Mouse (Mus musculus) stomach, embryonic 16.5 days (tissue): ENCODE data around the gene Zc3hav1l. TPM values are rescaled to one million over a fixed set of nuclear protein-coding genes. Genes with fewer than 3 reads are reported as not detected.

Experiments
- ATAC-seq: fragments of 200-750 bp; cut with Nextera tagmentation; 2 replicates; pipeline ENCODE4 v1.8.0; 2017; ENCODE audit warnings: moderate number of reproducible peaks, moderate TSS enrichment; ENCODE audit not compliant: insufficient read depth, low FRiP score
- H3K27ac ChIP-seq: fragments of 300-500 bp; sonication (generic); 2 replicates; pipeline ENCODE4 v1.5.1; 2014; ENCODE audit warnings: low read length
- H3K27me3 ChIP-seq: fragments of 300-500 bp; sonication (generic); 2 replicates; pipeline ENCODE4 v1.6.1; 2014; ENCODE audit warnings: low read length, control low read depth, mixed read lengths; ENCODE audit not compliant: control insufficient read depth, insufficient read depth
- H3K36me3 ChIP-seq: fragments of 300-500 bp; sonication (generic); 2 replicates; pipeline ENCODE4 v1.6.1; 2014; ENCODE audit warnings: low read length; ENCODE audit not compliant: control insufficient read depth, insufficient read depth
- H3K4me1 ChIP-seq: fragments of 300-500 bp; sonication (generic); 2 replicates; pipeline ENCODE4 v1.6.1; 2014; ENCODE audit warnings: low read length, control low read depth, mixed read lengths; ENCODE audit not compliant: control insufficient read depth, insufficient read depth
- H3K4me2 ChIP-seq: fragments of 300-500 bp; sonication (generic); 2 replicates; pipeline ENCODE4 v1.6.1; 2014; ENCODE audit warnings: low read depth, low read length, mixed read lengths
- H3K4me3 ChIP-seq: fragments of 300-500 bp; sonication (generic); replicated peaks from 2 replicates; pipeline ENCODE4 v1.5.1; 2014; ENCODE audit warnings: mild to moderate bottlenecking, low read length
- H3K9ac ChIP-seq: fragments of 300-500 bp; sonication (generic); 2 replicates; pipeline ENCODE4 v1.6.1; 2014; ENCODE audit warnings: low read length
- H3K9me3 ChIP-seq: fragments of 300-500 bp; sonication (generic); replicated peaks from 2 replicates; pipeline ENCODE4 v1.6.1; 2016; ENCODE audit warnings: low read length, control low read depth; ENCODE audit not compliant: control insufficient read depth
- WGBS: fragments of 180-500 bp; shearing (Covaris S2); extraction: QIAGEN DNeasy Blood & Tissue Kit; methylation state at CpG from one replicate; pipeline ENCODE4 v1.1.7; 2014; 5-methylcytosine and 5-hydroxymethylcytosine counted together
- polyA plus RNA-seq: library from polyadenylated mRNA; unstranded; fragments of >200 nt; fragmentation: Nextera tagmentation; extraction: Ambion mirVana; gene quantifications from 2 replicates; pipeline ENCODE4 v1.2.1, GENCODE M21; 2015

Gene Zc3hav1l
- 6.9 and 7.0 TPM in 2 replicates for polyA plus RNA-seq

DNA sequence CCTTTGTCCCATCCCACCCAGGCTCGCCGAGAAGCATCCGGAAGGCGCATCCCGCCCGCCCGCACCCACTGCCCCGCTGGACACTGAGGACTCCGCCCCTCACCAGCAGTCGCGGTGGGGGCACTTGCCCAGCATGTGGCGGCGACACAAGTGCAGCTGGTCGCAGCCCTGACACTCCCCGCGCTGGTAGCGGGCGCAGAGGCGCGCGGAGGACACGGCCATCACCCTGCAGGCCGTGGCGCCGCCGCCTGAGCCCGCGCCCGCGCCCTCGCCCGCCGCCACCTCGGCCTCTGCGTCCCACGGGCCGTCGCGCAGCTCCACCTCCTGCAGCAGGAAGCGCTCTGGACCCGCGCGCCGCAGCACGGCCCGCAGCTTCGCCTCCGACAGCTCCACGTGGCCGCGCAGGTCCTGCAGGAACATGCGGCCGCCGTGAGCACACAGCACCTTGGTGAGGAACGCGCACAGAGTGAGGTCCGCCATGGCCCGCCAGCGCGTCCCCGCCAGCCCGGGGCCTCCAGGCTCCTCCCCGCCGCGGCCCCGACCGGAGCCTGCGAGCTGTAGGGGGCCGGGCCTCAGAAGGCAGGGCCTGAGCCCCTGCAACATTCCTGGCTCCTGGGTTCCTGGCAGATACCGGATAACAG is at the start of gene Zc3hav1l:
Gene Zc3hav1l, minus strand, starts transcription at position 499 of the 641 bp plus-strand sequence.
- Histone ChIP-seq H3K9me3 (no peaks in the 10 kb centered on the region), H3K36me3 (peaks cover 18% of the 10 kb centered on the region; the same call in 1 of the 2 replicates), H3K27me3 (no peaks in the 10 kb centered on the region), H3K4me1 (peaks cover 8% of the 10 kb centered on the region; the same call in 1 of the 2 replicates), H3K27ac (peak within 1 kb of the TSS; percentile 97), H3K9ac (peak within 1 kb of the TSS; percentile 98), H3K4me3 (peak within 1 kb of the TSS; percentile 86), H3K4me2 (peak within 1 kb of the TSS; percentile 54)
- WGBS, result under 1% methylated on average over 55 of the region's 70 CpGs
- peak; percentile 97 for ATAC-seq

DNA sequence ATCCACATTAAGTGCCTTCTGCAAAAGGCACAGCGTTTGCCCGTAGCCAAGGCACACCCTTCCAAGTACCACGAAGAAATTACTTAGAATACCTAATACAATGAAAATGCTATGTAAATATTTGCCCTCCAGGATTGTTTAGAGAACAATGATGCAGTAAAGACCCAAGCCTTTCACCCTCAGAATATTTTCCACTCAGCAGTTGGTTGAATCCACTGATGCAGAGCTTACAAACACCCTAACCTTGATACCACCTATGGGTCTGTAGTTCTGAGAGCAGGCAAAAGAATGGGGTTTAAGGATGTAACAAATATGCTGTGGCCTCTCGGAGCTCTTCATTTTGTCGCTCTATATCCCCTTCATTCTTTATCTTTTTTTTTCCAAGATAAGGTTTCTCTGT is 48.8 kb upstream of the Zc3hav1l start:
- Histone ChIP-seq H3K27ac (no peak overlapping the region), H3K4me1 (peaks cover 9% of the 10 kb centered on the region), H3K36me3 (no peaks in the 10 kb centered on the region), H3K9me3 (no peaks in the 10 kb centered on the region), H3K9ac (no peak overlapping the region), H3K4me3 (no peak overlapping the region), H3K4me2 (no peak overlapping the region), H3K27me3 (no peaks in the 10 kb centered on the region; the same call in 1 of the 2 replicates)
- 63% methylated on average over 5 of the region's 5 CpGs for WGBS
- ATAC-seq, result no peak

DNA sequence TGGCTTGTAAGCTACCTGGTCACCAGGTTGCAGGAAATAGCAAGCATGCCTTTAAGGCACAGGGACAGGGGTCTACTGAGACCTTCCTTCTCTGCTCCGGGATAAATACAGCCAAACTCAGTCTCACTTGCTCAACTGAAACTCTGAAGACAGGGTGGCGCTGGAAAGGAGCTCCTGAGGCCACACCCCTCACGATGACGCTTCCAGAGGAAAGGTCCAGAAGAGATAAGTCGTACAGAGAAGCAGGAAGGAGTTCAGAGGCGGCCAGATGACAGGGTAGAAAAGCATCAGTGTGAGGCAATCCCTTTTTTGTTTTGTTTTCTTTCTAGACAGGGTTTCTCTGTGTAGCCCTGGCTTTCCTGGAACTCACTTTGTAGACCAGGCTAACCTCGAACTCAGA is 46.7 kb upstream of the Zc3hav1l start:
- ATAC-seq, result peak; percentile 68; the same call in 1 of the 2 replicates
- no peaks in the 10 kb centered on the region for H3K27me3 ChIP-seq
- 0 out of 2 replicates have a peak overlapping the region, but pooled peaks have one; percentile 20 for H3K4me2 ChIP-seq
- H3K27ac ChIP-seq, result 0 out of 2 replicates have a peak overlapping the region, but pooled peaks have one; percentile 51
- H3K36me3 ChIP-seq, result no peaks in the 10 kb centered on the region
- no peaks in the 10 kb centered on the region for H3K9me3 ChIP-seq
- WGBS, result 39% methylated on average over 7 of the region's 7 CpGs
- no peak overlapping the region for H3K9ac ChIP-seq
- peaks cover 18% of the 10 kb centered on the region for H3K4me1 ChIP-seq
- H3K4me3 ChIP-seq, result no peak overlapping the region

DNA sequence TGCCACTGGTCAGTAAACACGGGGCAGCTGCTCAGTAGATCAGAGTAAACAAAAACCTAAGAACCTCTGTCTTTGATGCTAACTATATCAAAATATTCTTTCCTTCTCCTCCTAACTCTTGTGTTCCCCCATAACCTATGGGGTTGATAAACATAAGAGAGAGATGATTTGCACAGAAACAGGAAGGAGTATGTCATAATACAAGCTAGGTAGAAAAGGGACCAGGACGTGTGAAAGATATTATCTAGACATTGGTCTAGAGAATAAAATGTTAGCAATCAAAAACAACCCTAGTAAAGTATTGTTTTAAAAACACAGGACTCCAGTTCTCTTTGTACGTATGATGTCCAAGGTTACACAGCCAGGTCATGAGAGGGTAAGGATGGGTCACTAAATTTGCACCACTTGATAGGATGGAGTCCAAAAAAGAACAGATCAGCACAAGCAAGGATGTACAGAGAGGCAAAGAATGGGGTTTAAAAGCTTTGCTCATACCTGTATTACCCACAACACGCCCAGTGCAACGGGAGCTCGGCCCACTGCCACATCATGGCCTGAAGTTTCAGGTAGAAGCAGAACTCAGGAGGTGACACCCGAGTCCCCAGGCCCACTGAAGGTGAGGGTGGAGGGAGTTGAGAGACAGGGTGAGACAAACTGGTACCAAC is 45.1 kb upstream of the Zc3hav1l start:
- ATAC-seq, result no peak
- H3K4me2 ChIP-seq, result no peak overlapping the region
- H3K4me1 ChIP-seq, result peaks cover 14% of the 10 kb centered on the region
- 77% methylated on average over 7 of the region's 7 CpGs for WGBS
- H3K36me3 ChIP-seq, result no peaks in the 10 kb centered on the region
- no peak overlapping the region for H3K27ac ChIP-seq
- H3K9me3 ChIP-seq, result no peaks in the 10 kb centered on the region
- no peak overlapping the region for H3K4me3 ChIP-seq
- no peaks in the 10 kb centered on the region for H3K27me3 ChIP-seq
- no peak overlapping the region for H3K9ac ChIP-seq

DNA sequence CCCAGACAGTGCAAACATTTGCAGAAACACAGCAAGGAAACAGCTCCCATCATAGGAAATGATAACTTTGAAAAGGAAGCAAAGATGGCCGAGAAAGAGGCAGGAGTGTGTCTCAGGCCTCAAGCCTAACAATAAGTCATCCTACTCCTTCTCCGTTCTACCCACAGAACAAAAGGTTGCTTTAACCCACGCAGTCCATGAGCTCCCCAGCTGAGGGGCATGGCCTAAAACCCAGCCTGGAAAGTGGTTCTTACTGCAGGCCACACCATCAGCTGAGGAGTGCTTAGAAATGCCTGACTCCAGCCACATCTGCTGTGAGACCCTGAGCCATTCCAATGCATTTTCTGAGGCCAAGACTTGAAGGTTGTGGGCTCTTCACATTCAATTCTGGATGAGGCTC is 44.5 kb upstream of the Zc3hav1l start:
- Histone ChIP-seq H3K4me3 (no peak overlapping the region), H3K4me2 (no peak overlapping the region), H3K4me1 (peaks cover 14% of the 10 kb centered on the region), H3K9ac (no peak overlapping the region), H3K27ac (no peak overlapping the region), H3K36me3 (no peaks in the 10 kb centered on the region), H3K27me3 (no peaks in the 10 kb centered on the region), H3K9me3 (no peaks in the 10 kb centered on the region)
- 61% methylated on average over 3 of the region's 3 CpGs for WGBS
- no peak for ATAC-seq

DNA sequence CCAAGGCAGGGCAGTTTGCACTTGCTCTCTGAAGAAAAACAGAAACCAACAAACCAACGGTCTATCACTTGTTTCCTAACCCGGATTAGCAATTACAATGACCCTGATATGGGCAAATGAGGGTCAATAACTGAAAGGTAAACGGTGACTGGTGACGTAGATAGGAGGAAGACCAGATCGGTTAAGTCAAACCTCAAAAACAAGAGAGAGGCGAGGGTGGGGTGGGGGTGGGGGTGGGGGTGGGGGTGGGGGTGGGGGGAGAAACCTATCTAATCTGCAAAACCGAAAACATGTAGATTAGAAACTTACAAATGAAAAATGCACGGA is 43.6 kb upstream of the Zc3hav1l start:
- Histone ChIP-seq H3K9me3 (no peaks in the 10 kb centered on the region), H3K4me2 (peak overlapping the region; percentile 24; the same call in 1 of the 2 replicates), H3K36me3 (no peaks in the 10 kb centered on the region), H3K4me3 (no peak overlapping the region), H3K27ac (no peak overlapping the region; the same call in 1 of the 2 replicates), H3K9ac (no peak overlapping the region), H3K27me3 (no peaks in the 10 kb centered on the region), H3K4me1 (peaks cover 14% of the 10 kb centered on the region)
- WGBS, result 53% methylated on average over 8 of the region's 8 CpGs
- ATAC-seq, result no peak

DNA sequence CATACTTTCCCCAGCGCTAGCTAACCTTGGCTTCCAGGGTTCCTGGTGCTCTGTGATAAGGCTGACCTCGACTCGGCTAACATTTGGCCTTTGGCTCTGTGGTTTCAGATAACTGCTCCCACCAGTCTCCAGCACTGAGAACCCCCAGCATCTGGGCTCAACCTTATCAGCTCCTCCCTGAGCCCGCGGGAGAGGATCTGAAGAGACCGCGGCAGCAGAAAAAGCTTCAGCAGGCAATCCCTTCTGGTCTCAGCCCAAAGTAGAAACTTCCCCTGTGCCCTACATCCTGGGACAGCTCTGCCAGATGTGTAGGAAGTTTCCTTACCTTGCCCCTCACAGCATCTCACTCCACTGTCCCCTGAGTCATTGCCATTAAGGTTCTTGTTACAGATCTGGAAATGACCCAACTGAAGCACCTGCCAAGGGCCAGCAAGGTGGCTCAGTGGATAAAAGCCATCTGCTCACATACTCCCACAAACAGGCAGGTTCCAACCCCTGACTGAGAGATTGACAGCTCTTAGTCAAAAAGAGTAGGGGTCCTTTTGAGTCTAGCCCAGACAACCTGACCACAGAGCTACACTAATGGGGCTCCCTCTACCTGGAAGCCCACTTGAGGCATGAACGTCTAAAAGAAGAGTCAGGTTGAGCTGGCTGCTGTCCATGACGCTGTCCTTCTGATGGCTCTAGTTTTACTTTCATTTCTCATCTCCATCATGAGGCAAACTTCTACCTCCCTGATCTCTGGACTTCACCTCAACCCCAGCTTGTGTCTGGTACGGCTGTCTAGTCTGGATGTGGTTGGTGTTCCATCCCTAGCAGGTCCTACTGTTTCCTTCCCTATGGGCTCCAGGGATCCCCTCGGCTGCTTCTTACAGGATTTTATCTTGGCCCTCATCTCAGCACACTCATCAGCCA is 42.9 kb upstream of the Zc3hav1l start:
- Histone ChIP-seq H3K4me1 (peaks cover 14% of the 10 kb centered on the region), H3K36me3 (no peaks in the 10 kb centered on the region), H3K27ac (peak overlapping the region; percentile 10), H3K4me2 (peak overlapping the region; percentile 24; the same call in 1 of the 2 replicates), H3K4me3 (0 out of 2 replicates have a peak overlapping the region, but pooled peaks have one; percentile 3), H3K9ac (peak overlapping the region; percentile 11; the same call in 1 of the 2 replicates), H3K9me3 (no peaks in the 10 kb centered on the region), H3K27me3 (no peaks in the 10 kb centered on the region)
- WGBS, result 30% methylated on average over 11 of the region's 11 CpGs
- 0 out of 2 replicates have a peak, but pooled peaks have one; percentile 48 for ATAC-seq

DNA sequence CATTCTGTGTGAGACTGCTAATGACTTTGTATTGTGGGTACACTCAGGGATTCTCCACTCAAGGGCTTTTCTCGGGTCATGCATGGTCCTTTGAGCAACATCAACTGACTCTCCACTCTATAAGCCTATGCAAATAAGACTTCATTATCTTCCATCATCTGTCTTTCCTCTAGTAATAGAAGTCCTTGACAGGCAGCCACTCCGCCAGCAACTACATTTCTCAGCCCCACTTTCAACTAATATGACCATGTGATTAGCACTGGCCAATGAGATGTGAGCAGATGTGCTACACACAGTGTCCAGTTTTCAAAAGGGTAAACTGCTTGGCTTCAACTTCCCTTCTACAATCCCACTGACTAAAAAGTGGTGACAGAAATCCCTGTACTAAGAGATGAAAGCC is 40.0 kb upstream of the Zc3hav1l start:
- Histone ChIP-seq H3K27ac (no peak overlapping the region), H3K4me2 (no peak overlapping the region), H3K9me3 (no peaks in the 10 kb centered on the region), H3K9ac (no peak overlapping the region), H3K27me3 (no peaks in the 10 kb centered on the region), H3K4me1 (peaks cover 14% of the 10 kb centered on the region), H3K4me3 (no peak overlapping the region), H3K36me3 (no peaks in the 10 kb centered on the region)
- WGBS, result 54% methylated on average over 2 of the region's 2 CpGs
- ATAC-seq, result no peak
